Mouse (Mus musculus): Measurements from ENCODE around the gene Acbd7.

Acbd7 gene

DNA sequence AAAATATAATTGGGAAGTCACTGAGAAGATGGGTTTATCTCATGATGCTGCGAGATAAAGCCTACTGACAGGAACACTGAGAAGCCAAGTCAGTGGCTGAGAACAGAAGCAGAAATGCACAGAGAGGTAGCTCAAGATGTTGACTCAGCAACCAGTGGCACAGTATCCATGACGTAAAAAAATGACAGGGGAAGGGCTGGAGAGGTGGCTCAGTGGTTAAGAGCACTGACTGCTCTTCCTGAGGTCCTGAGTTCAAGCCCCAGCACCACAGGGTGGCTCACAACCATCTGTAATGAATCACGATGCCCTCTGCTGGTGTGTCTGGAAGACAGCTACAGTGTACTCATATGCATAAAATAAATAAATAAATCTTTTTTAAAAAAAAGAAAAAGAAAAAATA lies 25.1 kb downstream of the Acbd7 start:
- intact Hi-C loops (cut with DNase I) = no loop called here

DNA sequence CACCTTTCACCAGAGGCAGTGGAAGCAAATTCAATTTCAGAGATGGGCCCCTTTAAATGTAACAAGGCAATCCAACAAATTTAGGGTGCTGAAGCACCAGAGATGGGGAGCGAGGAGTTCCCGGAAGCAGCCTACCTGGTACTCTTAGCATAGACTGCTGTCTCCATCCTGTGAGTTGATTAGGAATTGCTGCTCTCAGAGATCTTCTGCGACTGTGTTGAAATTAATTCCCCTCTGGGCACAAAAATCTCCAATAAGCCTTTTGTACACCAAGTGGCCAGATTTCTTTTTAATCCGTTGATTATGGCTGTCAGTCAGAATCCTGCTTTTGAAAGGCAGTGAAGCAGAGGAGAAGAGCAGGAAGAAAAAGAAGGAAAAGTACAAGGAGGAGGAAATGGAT lies 29.2 kb downstream of the Acbd7 start:
- intact Hi-C loops (cut with DNase I) = no loop called here

DNA sequence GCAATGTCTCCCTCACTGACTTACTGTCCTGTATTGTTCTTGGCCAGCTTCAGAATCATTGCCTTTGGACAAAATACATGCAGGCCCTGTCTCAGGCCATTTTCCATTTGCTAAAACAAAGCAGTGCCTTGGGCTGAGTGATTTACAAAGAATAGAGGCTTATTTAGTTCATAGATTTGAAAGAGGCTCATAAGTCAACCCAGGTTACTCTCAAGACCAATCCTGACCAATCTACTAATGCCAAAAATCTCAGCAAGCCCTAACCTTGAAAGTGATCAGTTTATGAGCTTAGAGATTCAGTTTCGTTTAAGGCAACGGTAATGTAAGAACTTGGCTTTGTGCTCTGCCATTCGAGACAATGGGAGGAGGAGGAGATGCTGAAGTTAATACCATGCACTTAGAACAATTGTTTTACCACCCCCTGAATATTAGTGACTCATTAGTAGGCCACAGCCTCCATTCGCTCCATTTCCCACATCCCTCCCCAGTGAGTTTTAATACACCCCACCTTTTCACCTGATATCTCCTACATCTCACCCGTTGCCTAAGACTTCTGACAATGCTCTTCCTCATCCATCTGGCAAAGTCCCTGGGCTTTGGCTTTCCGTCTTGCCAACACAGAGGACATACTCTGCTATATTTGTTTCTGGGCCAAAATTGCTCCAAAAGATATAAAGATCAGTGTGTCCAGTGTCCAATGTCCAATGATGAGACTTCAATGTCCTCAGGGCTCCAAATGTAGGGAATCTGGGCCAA lies 51.3 kb downstream of the Acbd7 start:
- intact Hi-C loops (cut with DNase I) = no loop called here
